Mouse (Mus musculus) megakaryocyte, embryonic 14.5 days (primary cell): ENCODE data around the gene Snx7.

ENCODE experiments used
- FLI1 ChIP-seq: IDR thresholded peaks from 2 replicates; pipeline ENCODE4 v1.6.1; 2012; ENCODE audit warnings: low read length, inconsistent platforms, mixed read lengths
- GATA1 ChIP-seq: IDR thresholded peaks from 3 replicates; pipeline ENCODE4 v1.6.1; 2012; ENCODE audit warnings: mixed read lengths, low read length, inconsistent platforms, borderline replicate concordance

DNA sequence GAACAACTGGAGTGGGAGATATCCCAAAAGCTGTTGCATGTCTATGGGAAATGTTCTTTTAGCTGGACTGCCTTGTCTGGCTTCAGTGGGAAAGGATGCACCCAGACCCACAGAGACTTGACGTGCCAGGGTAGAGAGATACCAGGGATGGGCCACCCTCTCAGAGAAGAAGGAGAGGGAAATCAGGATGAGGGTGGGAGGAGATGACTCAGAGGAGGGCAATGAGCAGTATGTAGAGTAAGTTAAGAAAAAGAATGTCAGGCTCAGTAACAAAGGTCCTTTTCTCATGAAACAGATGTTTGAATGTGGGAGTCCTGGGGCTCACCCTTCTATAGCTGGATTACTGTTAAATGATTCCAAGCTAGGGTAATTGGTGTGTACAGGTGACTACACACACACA is 26.1 kb downstream of the Snx7 start:
- TF ChIP-seq GATA1 (no peak), FLI1 (no peak)
